Mouse (Mus musculus): ENCODE results near the gene Adh7. TPM values are rescaled to one million over a fixed set of nuclear protein-coding genes. Genes with fewer than 3 reads are reported as not detected.

Gene Adh7
- polyA plus RNA-seq, 1 experiment: 0.25 TPM

GRCm38 (mm10) chr3:138282556-138282955 is 65.0 kb downstream of the Adh7 start:
- no peak for TF ChIP-seq POLR2A (IDR thresholded peaks at IDR 0.05; ENCODE audit: low read depth, low read length)
- no peak for TF ChIP-seq CTCF (conservative IDR thresholded peaks at IDR 0.05; ENCODE audit: insufficient read depth, insufficient read length, low read depth, low read length)
- H3K36me3 ChIP-seq (ENCODE audit: control insufficient read depth, insufficient read depth, low read length): peaks cover 2% of the 10 kb centered on the region
- WGBS: 90% methylated on average over 9 of the region's 9 CpGs

More at GRCm38 (mm10) chr3:138282556-138282955, 65.0 kb downstream of the Adh7 start:
- no peaks in the 10 kb centered on the region for H3K27me3 ChIP-seq (replicated peaks; ENCODE audit: control insufficient read depth, insufficient read depth, low read length)
- no peak overlapping the region for H3K4me3 ChIP-seq (ENCODE audit: insufficient read depth, low read depth, low read length)
- H3K4me1 ChIP-seq (ENCODE audit: control insufficient read depth, insufficient read depth, low read length): peaks cover 9% of the 10 kb centered on the region; the same call in 1 of the 2 replicates
- DNase-seq: no peak
- no peak overlapping the region for H3K27ac ChIP-seq (ENCODE audit: insufficient read depth, low read depth, low read length)

Other genes with a start within 250 kb of the Adh7 start
- 1.7 and 2.3 TPM in 2 replicates for gene Dapp1, start 236.2 kb upstream of the Adh7 start, polyA plus RNA-seq (2012; rRNA removed)
- 0.01 and 0.42 TPM in 2 replicates for gene 1110002E22Rik, start 152.7 kb upstream of the Adh7 start, polyA plus RNA-seq (2012; rRNA removed)
- 0.08 TPM in 1 of 2 replicates, not detected in the other for gene Gm5105, start 150.4 kb upstream of the Adh7 start, polyA plus RNA-seq (2012; rRNA removed)
- gene Trmt10a, start 74.3 kb upstream of the Adh7 start, polyA plus RNA-seq (2012; rRNA removed): 1.5 and 2.0 TPM in 2 replicates
- 6.0 and 6.9 TPM in 2 replicates for gene Mttp, start 72.8 kb upstream of the Adh7 start, polyA plus RNA-seq (2012; rRNA removed)
- 0.31 TPM in 1 of 2 replicates, not detected in the other for gene 4930579F01Rik, start 23.9 kb upstream of the Adh7 start, polyA plus RNA-seq (2012; rRNA removed)
- 251 and 256 TPM in 2 replicates for gene Adh1, start 43.2 kb downstream of the Adh7 start, polyA plus RNA-seq (2012; rRNA removed)
- gene Adh6a, start 95.5 kb downstream of the Adh7 start, polyA plus RNA-seq (2012; rRNA removed): 0.07 and 0.23 TPM in 2 replicates
- gene Adh6b, start 124.0 kb downstream of the Adh7 start, polyA plus RNA-seq (2012; rRNA removed): 0.05 and 0.11 TPM in 2 replicates
- 0.08 and 0.31 TPM in 2 replicates for gene Adh4, start 197.7 kb downstream of the Adh7 start, polyA plus RNA-seq (2012; rRNA removed)
- 82.6 and 107 TPM in 2 replicates for gene Adh5, start 225.3 kb downstream of the Adh7 start, polyA plus RNA-seq (2012; rRNA removed)

All from kidney, adult 2 months (tissue).